28 mouse cellular contexts compared by ENCODE assay signal in genomic region chr11:53522362-53522761, GRCm38 (mm10). TPM values are rescaled to one million over a fixed set of nuclear protein-coding genes. Genes with fewer than 3 reads are reported as not detected.
A peak's percentile ranks its signal among the peaks of the same experiment; 100 is the strongest.
DNase-seq lines count a peak whose midpoint lies in the region; ATAC-seq and TF ChIP-seq lines count a peak whose summit lies in the region.
"Had no signal": no experiment of that assay in that cellular context is flagged by ENCODE, and none has a peak within 500 bp of the region (broad histone marks: within the 10 kb centered on the region; RNA-seq: fewer than 3 reads in every experiment).

No protein-coding gene starts in this region.

- 81% methylated on average over 3 of the region's 3 CpGs for WGBS in liver, embryonic 12.5 days (ENCODE audit: insufficient replicate concordance)
- 91% methylated on average over 3 of the region's 3 CpGs for WGBS in neural tube, embryonic 15.5 days

- TF ChIP-seq CTCF in left cerebral cortex, adult 2 months (IDR thresholded peaks at IDR 0.05): no peak

- intact Hi-C loops in left cerebral cortex, adult 2 months (cut with DNase I): no loop called here
- intact Hi-C loops in left cerebral cortex, postnatal 4 days (cut with DNase I): no loop called here

- H3K79me2 ChIP-seq in myocyte (ENCODE audit: control insufficient read depth, insufficient read depth): peaks cover 74% of the 10 kb centered on the region

- no peak for TF ChIP-seq POLR2A in myocyte (IDR thresholded peaks at IDR 0.05; ENCODE audit: insufficient read length, low read depth)

- H3K27ac ChIP-seq in left cerebral cortex, adult 2 months: peak overlapping the region; percentile 99
- H3K27ac ChIP-seq in liver, embryonic 12.5 days: peak overlapping the region; percentile 95
- H3K27ac ChIP-seq in neural tube, embryonic 15.5 days (replicated peaks): no peak overlapping the region
- H3K27ac ChIP-seq: forebrain, embryonic 12.5 days; hindbrain, embryonic 12.5 days; kidney, embryonic 15.5 days; midbrain, embryonic 15.5 days had no signal

- peak overlapping the region; percentile 92 for H3K4me2 ChIP-seq in liver, embryonic 12.5 days
- no peak overlapping the region for H3K4me2 ChIP-seq in myocyte (ENCODE audit: low read depth)
- no peak overlapping the region for H3K4me2 ChIP-seq in neural tube, embryonic 15.5 days
- H3K4me2 ChIP-seq: hindbrain, embryonic 12.5 days; kidney, embryonic 15.5 days had no signal

- H3K9ac ChIP-seq in liver, embryonic 12.5 days: peak overlapping the region; percentile 97
- H3K9ac ChIP-seq in neural tube, embryonic 15.5 days (replicated peaks): no peak overlapping the region
- H3K9ac ChIP-seq: forebrain, embryonic 12.5 days; heart, embryonic 12.5 days; hindbrain, embryonic 12.5 days; midbrain, embryonic 15.5 days; stomach, embryonic 15.5 days had no signal

- no peaks in the 10 kb centered on the region for H3K27me3 ChIP-seq in erythroblast, embryonic 14.5 days (ENCODE audit: control insufficient read depth)
- no peaks in the 10 kb centered on the region for H3K27me3 ChIP-seq in liver, embryonic 12.5 days (replicated peaks)
- no peaks in the 10 kb centered on the region for H3K27me3 ChIP-seq in myocyte (ENCODE audit: control insufficient read depth, insufficient read depth, insufficient read length)
- H3K27me3 ChIP-seq in neural tube, embryonic 15.5 days (replicated peaks): no peaks in the 10 kb centered on the region
- H3K27me3 ChIP-seq: Patski; stomach, embryonic 15.5 days had no signal

- H3ac ChIP-seq in myocyte (ENCODE audit: control insufficient read depth, insufficient read length): no peak overlapping the region

- H3K4me1 ChIP-seq in erythroblast, embryonic 14.5 days (ENCODE audit: control insufficient read depth): peaks cover 95% of the 10 kb centered on the region
- peaks cover 93% of the 10 kb centered on the region for H3K4me1 ChIP-seq in liver, embryonic 12.5 days
- peaks cover 45% of the 10 kb centered on the region for H3K4me1 ChIP-seq in neural tube, embryonic 15.5 days

- H3K9me3 ChIP-seq in erythroblast, embryonic 14.5 days (ENCODE audit: control insufficient read depth, low read length): no peaks in the 10 kb centered on the region
- H3K9me3 ChIP-seq in liver, embryonic 12.5 days (replicated peaks): no peaks in the 10 kb centered on the region
- H3K9me3 ChIP-seq in neural tube, embryonic 15.5 days (replicated peaks): no peaks in the 10 kb centered on the region
- H3K9me3 ChIP-seq: forebrain, embryonic 12.5 days; heart, embryonic 12.5 days; hindbrain, embryonic 12.5 days; kidney, embryonic 15.5 days; midbrain, embryonic 15.5 days; neural tube, embryonic 13.5 days; stomach, embryonic 15.5 days had no signal

- peaks cover 54% of the 10 kb centered on the region for H3K36me3 ChIP-seq in erythroblast, embryonic 14.5 days (ENCODE audit: control insufficient read depth)
- peaks cover 31% of the 10 kb centered on the region for H3K36me3 ChIP-seq in liver, embryonic 12.5 days
- H3K36me3 ChIP-seq in myocyte (ENCODE audit: control insufficient read depth, insufficient read depth): no peaks in the 10 kb centered on the region
- H3K36me3 ChIP-seq in neural tube, embryonic 15.5 days: no peaks in the 10 kb centered on the region
- H3K36me3 ChIP-seq: forebrain, embryonic 12.5 days; heart, embryonic 12.5 days; hindbrain, embryonic 12.5 days; kidney, embryonic 15.5 days; midbrain, embryonic 15.5 days; neural tube, embryonic 13.5 days; stomach, embryonic 15.5 days had no signal

- ATAC-seq in erythroblast, adult 5-6 weeks (replicated peaks; ENCODE audit: low FRiP score, poor library complexity, severe bottlenecking): no peak
- ATAC-seq in liver, embryonic 12.5 days: no peak
- no peak for ATAC-seq in neural tube, embryonic 15.5 days (ENCODE audit: low FRiP score)
- no peak for ATAC-seq in megakaryocyte-erythroid progenitor cell, adult 5-6 weeks (replicated peaks; ENCODE audit: low FRiP score, low TSS enrichment, poor library complexity, severe bottlenecking)
- ATAC-seq: CD4-positive, CD25-positive, alpha-beta regulatory T cell, adult 4 months; midbrain, embryonic 15.5 days; Patski had no signal

- DNase-seq in left cerebral cortex, adult 2 months (ENCODE audit: extremely low spot score in 1 of 2, low spot score in 2 of 2): no peak
- DNase-seq in left cerebral cortex, postnatal 4 days: no peak
- DNase-seq: adrenal gland, adult 8-10 months; kidney, adult 11 months; kidney, postnatal 36 days; lung, adult 2 months; thymus, postnatal 36 days had no signal

- peak overlapping the region; percentile 77 for H3K4me3 ChIP-seq in erythroblast, embryonic 14.5 days (replicated peaks)
- peak overlapping the region; percentile 81 for H3K4me3 ChIP-seq in left cerebral cortex, adult 2 months
- H3K4me3 ChIP-seq in liver, embryonic 12.5 days: peak overlapping the region; percentile 91
- H3K4me3 ChIP-seq in myocyte: peak overlapping the region; percentile 88
- no peak overlapping the region for H3K4me3 ChIP-seq in neural tube, embryonic 15.5 days (replicated peaks)
- H3K4me3 ChIP-seq: forebrain, embryonic 12.5 days; hindbrain, embryonic 12.5 days; kidney, embryonic 15.5 days; midbrain, embryonic 15.5 days; neural tube, embryonic 13.5 days had no signal

TF ChIP-seq in myocyte, 11 proteins besides CTCF, POLR2A, EP300 and RAD21 (continues in another document):
- no peak for TF ChIP-seq POLR2AphosphoS2 (IDR thresholded peaks at IDR 0.05; ENCODE audit: insufficient read length, low read depth)
- no peak for TF ChIP-seq CEBPB (IDR thresholded peaks at IDR 0.05; ENCODE audit: insufficient read depth, poor library complexity, severe bottlenecking)

RNA-seq across cellular contexts. Expression of gene Sept8, which starts 3.3 kb away (rescaled TPM):
- 7.5 and 7.8 TPM in 2 replicates for polyA plus RNA-seq in erythroblast, embryonic 14.5 days (2012)
- total RNA-seq in erythroblast, adult 5-6 weeks (2015; ENCODE audit: low replicate concordance): 28.1 and 29.9 TPM in 2 replicates
- 31.2 and 60.5 TPM in 2 replicates for total RNA-seq in erythroblast, adult 5-6 weeks (2017; ENCODE audit: low replicate concordance)
- total RNA-seq in left cerebral cortex, adult 2 months (2021): 100 to 1,000 TPM; 304 to 314 TPM
- 10 to 100 TPM; 53.7 to 54.5 TPM for total RNA-seq in left cerebral cortex, postnatal 4 days (2021)
- polyA plus RNA-seq in liver, embryonic 12.5 days (2016; fragmentation: Nextera tagmentation; extraction: Ambion mirVana): 33.5 and 34.3 TPM in 2 replicates
- polyA plus RNA-seq in myocyte (2012; fragmentation: generic; extraction: Trizol): 92.4 TPM
- 23.3 and 26.2 TPM in 2 replicates for polyA plus RNA-seq in neural tube, embryonic 15.5 days (2015; fragmentation: Nextera tagmentation; extraction: Ambion mirVana)
- 229 and 247 TPM in 2 replicates for total RNA-seq in megakaryocyte-erythroid progenitor cell, adult 5-6 weeks (2014; fragmentation: Nextera tagmentation)
- total RNA-seq in megakaryocyte-erythroid progenitor cell, adult 5-6 weeks (2017): 135 and 175 TPM in 2 replicates

RNA-seq across cellular contexts. Expression of gene Sowaha, which starts 42.3 kb away (rescaled TPM):
- polyA plus RNA-seq in erythroblast, embryonic 14.5 days (2012): 9.4 and 11.2 TPM in 2 replicates
- 178 and 210 TPM in 2 replicates for total RNA-seq in erythroblast, adult 5-6 weeks (2015; ENCODE audit: low replicate concordance)
- 298 and 357 TPM in 2 replicates for total RNA-seq in erythroblast, adult 5-6 weeks (2017; ENCODE audit: low replicate concordance)
- total RNA-seq in left cerebral cortex, adult 2 months (2021): 10 to 100 TPM; 68.8 to 83.8 TPM
- total RNA-seq in left cerebral cortex, postnatal 4 days (2021): 10 to 100 TPM; 12.2 to 18.1 TPM
- 9.8 and 10.1 TPM in 2 replicates for polyA plus RNA-seq in liver, embryonic 12.5 days (2016; fragmentation: Nextera tagmentation; extraction: Ambion mirVana)
- polyA plus RNA-seq in myocyte (2012; fragmentation: generic; extraction: Trizol): not detected
- 1.4 and 1.6 TPM in 2 replicates for polyA plus RNA-seq in neural tube, embryonic 15.5 days (2015; fragmentation: Nextera tagmentation; extraction: Ambion mirVana)
- 3.9 and 7.0 TPM in 2 replicates for total RNA-seq in megakaryocyte-erythroid progenitor cell, adult 5-6 weeks (2014; fragmentation: Nextera tagmentation)
- total RNA-seq in megakaryocyte-erythroid progenitor cell, adult 5-6 weeks (2017): 3.7 and 4.7 TPM in 2 replicates
- polyA plus RNA-seq: CD4-positive, CD25-positive, alpha-beta regulatory T cell, adult 4 months; Patski had no signal

RNA-seq across cellular contexts. Expression of gene Gm9945, which starts 42.4 kb away (rescaled TPM):
- not detected in 2 replicates for polyA plus RNA-seq in erythroblast, embryonic 14.5 days (2012)
- total RNA-seq in erythroblast, adult 5-6 weeks (2015; ENCODE audit: low replicate concordance): 2.3 and 2.5 TPM in 2 replicates
- 5.2 and 6.7 TPM in 2 replicates for total RNA-seq in erythroblast, adult 5-6 weeks (2017; ENCODE audit: low replicate concordance)
- total RNA-seq in left cerebral cortex, adult 2 months (2021): 1 to 10 TPM; 1.8 to 2.2 TPM
- total RNA-seq in left cerebral cortex, postnatal 4 days (2021): under 1 TPM; 0.52 to 0.98 TPM
- polyA plus RNA-seq in liver, embryonic 12.5 days (2016; fragmentation: Nextera tagmentation; extraction: Ambion mirVana): 0.14 and 0.48 TPM in 2 replicates
- not detected for polyA plus RNA-seq in myocyte (2012; fragmentation: generic; extraction: Trizol)
- 0.27 TPM in 1 of 2 replicates, not detected in the other for polyA plus RNA-seq in neural tube, embryonic 15.5 days (2015; fragmentation: Nextera tagmentation; extraction: Ambion mirVana)
- not detected in 2 replicates for total RNA-seq in megakaryocyte-erythroid progenitor cell, adult 5-6 weeks (2014; fragmentation: Nextera tagmentation)
- not detected in 2 replicates for total RNA-seq in megakaryocyte-erythroid progenitor cell, adult 5-6 weeks (2017)
- total RNA-seq: adrenal gland, adult 8-10 months; common myeloid progenitor, adult 5-6 weeks; gastrocnemius, postnatal 4 days; heart, postnatal 14 days had no signal
- polyA plus RNA-seq: CD4-positive, CD25-positive, alpha-beta regulatory T cell, adult 4 months; embryonic facial prominence, embryonic 11.5 days; forebrain, embryonic 12.5 days; heart, embryonic 12.5 days; hindbrain, embryonic 12.5 days; kidney, embryonic 15.5 days; lung, adult 2 months; neural tube, embryonic 13.5 days; Patski; stomach, embryonic 15.5 days had no signal

RNA-seq across cellular contexts. Expression of gene Kif3a, which starts 44.8 kb away (rescaled TPM):
- 0.31 and 0.37 TPM in 2 replicates for polyA plus RNA-seq in erythroblast, embryonic 14.5 days (2012)
- total RNA-seq in erythroblast, adult 5-6 weeks (2015; ENCODE audit: low replicate concordance): 1.3 and 4.4 TPM in 2 replicates
- total RNA-seq in erythroblast, adult 5-6 weeks (2017; ENCODE audit: low replicate concordance): 2.8 and 5.2 TPM in 2 replicates
- 100 to 1,000 TPM; 127 to 131 TPM for total RNA-seq in left cerebral cortex, adult 2 months (2021)
- 100 to 1,000 TPM; 169 to 171 TPM for total RNA-seq in left cerebral cortex, postnatal 4 days (2021)
- polyA plus RNA-seq in liver, embryonic 12.5 days (2016; fragmentation: Nextera tagmentation; extraction: Ambion mirVana): 13.7 and 14.5 TPM in 2 replicates
- polyA plus RNA-seq in myocyte (2012; fragmentation: generic; extraction: Trizol): 13.6 TPM
- 275 and 338 TPM in 2 replicates for polyA plus RNA-seq in neural tube, embryonic 15.5 days (2015; fragmentation: Nextera tagmentation; extraction: Ambion mirVana)
- total RNA-seq in megakaryocyte-erythroid progenitor cell, adult 5-6 weeks (2014; fragmentation: Nextera tagmentation): 14.4 and 14.6 TPM in 2 replicates
- 20.0 and 21.9 TPM in 2 replicates for total RNA-seq in megakaryocyte-erythroid progenitor cell, adult 5-6 weeks (2017)

RNA-seq across cellular contexts. Expression of gene Gm9837, which starts 52.1 kb away (rescaled TPM):
- not detected in 2 replicates for polyA plus RNA-seq in erythroblast, embryonic 14.5 days (2012)
- not detected in 2 replicates for total RNA-seq in erythroblast, adult 5-6 weeks (2015; ENCODE audit: low replicate concordance)
- not detected in 2 replicates for total RNA-seq in erythroblast, adult 5-6 weeks (2017; ENCODE audit: low replicate concordance)
- total RNA-seq in left cerebral cortex, adult 2 months (2021): under 1 TPM in 1 of 2 experiments, not detected in 1; 0.84 TPM
- not detected for total RNA-seq in left cerebral cortex, postnatal 4 days (2021)
- polyA plus RNA-seq in liver, embryonic 12.5 days (2016; fragmentation: Nextera tagmentation; extraction: Ambion mirVana): not detected in 2 replicates
- polyA plus RNA-seq in myocyte (2012; fragmentation: generic; extraction: Trizol): not detected
- polyA plus RNA-seq in neural tube, embryonic 15.5 days (2015; fragmentation: Nextera tagmentation; extraction: Ambion mirVana): not detected in 2 replicates
- not detected in 2 replicates for total RNA-seq in megakaryocyte-erythroid progenitor cell, adult 5-6 weeks (2014; fragmentation: Nextera tagmentation)
- total RNA-seq in megakaryocyte-erythroid progenitor cell, adult 5-6 weeks (2017): not detected in 2 replicates
- total RNA-seq: adrenal gland, adult 8-10 months; common myeloid progenitor, adult 5-6 weeks; gastrocnemius, postnatal 4 days; heart, postnatal 14 days; left cerebral cortex, adult 18-20 months; left cerebral cortex, postnatal 36 days had no signal
- polyA plus RNA-seq: CD4-positive, CD25-positive, alpha-beta regulatory T cell, adult 4 months; embryonic facial prominence, embryonic 11.5 days; forebrain, embryonic 12.5 days; heart, embryonic 12.5 days; hindbrain, embryonic 12.5 days; kidney, embryonic 15.5 days; lung, adult 2 months; midbrain, embryonic 15.5 days; neural tube, embryonic 13.5 days; Patski; stomach, embryonic 15.5 days had no signal
